10 mouse cellular contexts compared by ENCODE assay signal in genomic region chr16:39062596-39062995, GRCm38 (mm10).
DNase-seq lines count a peak whose midpoint lies in the region; ATAC-seq lines count a peak whose summit lies in the region.
"Had no signal": no experiment of that assay in that cellular context is flagged by ENCODE, and none has a peak within 500 bp of the region (broad histone marks: within the 10 kb centered on the region; RNA-seq: fewer than 3 reads in every experiment).

No protein-coding gene starts in this region.

- H3K4me3 ChIP-seq in hindbrain, embryonic 14.5 days (replicated peaks; ENCODE audit: low read length) = no peak overlapping the region
- no peak overlapping the region for H3K4me3 ChIP-seq in hindbrain, embryonic 10.5 days
- H3K4me3 ChIP-seq in midbrain, embryonic 11.5 days (ENCODE audit: low read depth, low read length) = no peak overlapping the region
- H3K4me3 ChIP-seq in midbrain, embryonic 16.5 days (ENCODE audit: low read depth, low read length) = no peak overlapping the region
- H3K4me3 ChIP-seq: embryonic facial prominence, embryonic 15.5 days; megakaryocyte, embryonic 14.5 days had no signal

- no peak overlapping the region for H3K27ac ChIP-seq in hindbrain, embryonic 14.5 days
- H3K27ac ChIP-seq in hindbrain, embryonic 10.5 days = no peak overlapping the region
- no peak overlapping the region for H3K27ac ChIP-seq in midbrain, embryonic 11.5 days (ENCODE audit: low read depth, low read length)
- H3K27ac ChIP-seq in midbrain, embryonic 16.5 days (ENCODE audit: low read length) = no peak overlapping the region
- H3K27ac ChIP-seq: embryonic facial prominence, embryonic 15.5 days had no signal

- H3K9me3 ChIP-seq in hindbrain, embryonic 14.5 days (ENCODE audit: control insufficient read depth, low read length) = no peaks in the 10 kb centered on the region
- H3K9me3 ChIP-seq in hindbrain, embryonic 10.5 days = no peaks in the 10 kb centered on the region
- H3K9me3 ChIP-seq in midbrain, embryonic 11.5 days (ENCODE audit: control insufficient read depth, low read length) = no peaks in the 10 kb centered on the region
- H3K9me3 ChIP-seq in midbrain, embryonic 16.5 days (replicated peaks; ENCODE audit: control insufficient read depth, low read length, poor library complexity, severe bottlenecking) = no peaks in the 10 kb centered on the region
- H3K9me3 ChIP-seq: embryonic facial prominence, embryonic 15.5 days; megakaryocyte, embryonic 14.5 days had no signal

- H3K27me3 ChIP-seq in hindbrain, embryonic 14.5 days (ENCODE audit: control insufficient read depth, insufficient read depth, low read length) = no peaks in the 10 kb centered on the region
- H3K27me3 ChIP-seq in hindbrain, embryonic 10.5 days (ENCODE audit: insufficient read depth, poor library complexity, severe bottlenecking) = no peaks in the 10 kb centered on the region
- no peaks in the 10 kb centered on the region for H3K27me3 ChIP-seq in midbrain, embryonic 11.5 days (ENCODE audit: control insufficient read depth, insufficient read depth, low read length)
- H3K27me3 ChIP-seq in midbrain, embryonic 16.5 days (ENCODE audit: control insufficient read depth, insufficient read depth, low read depth, low read length) = no peaks in the 10 kb centered on the region
- H3K27me3 ChIP-seq: embryonic facial prominence, embryonic 15.5 days; megakaryocyte, embryonic 14.5 days had no signal

- DNase-seq in hindbrain, embryonic 14.5 days (ENCODE audit: low spot score) = peak; percentile 82
- DNase-seq in hindbrain, embryonic 10.5 days (ENCODE audit: low spot score) = no peak
- peak; percentile 94 for DNase-seq in midbrain, embryonic 11.5 days (ENCODE audit: low spot score, missing footprints)
- DNase-seq in brain, adult 2 months (ENCODE audit: low read depth, low spot score) = peak; percentile 59
- DNase-seq in retina, postnatal 1 day = peak; percentile 70
- DNase-seq in frontal cortex, postnatal 36 days (ENCODE audit: low spot score in 2 of 2) = no peak
- DNase-seq in thymus, postnatal 4 days = no peak

- no peaks in the 10 kb centered on the region for H3K4me1 ChIP-seq in hindbrain, embryonic 14.5 days (replicated peaks; ENCODE audit: control insufficient read depth, insufficient read depth, low read length)
- H3K4me1 ChIP-seq in hindbrain, embryonic 10.5 days (replicated peaks) = peaks cover 2% of the 10 kb centered on the region
- peaks cover 2% of the 10 kb centered on the region; the same call in 1 of the 2 replicates for H3K4me1 ChIP-seq in midbrain, embryonic 11.5 days (ENCODE audit: control insufficient read depth, insufficient read depth, low read length)
- H3K4me1 ChIP-seq in midbrain, embryonic 16.5 days (ENCODE audit: control insufficient read depth, insufficient read depth, low read length) = peaks cover 4% of the 10 kb centered on the region; the same call in 1 of the 2 replicates
- H3K4me1 ChIP-seq: embryonic facial prominence, embryonic 15.5 days; megakaryocyte, embryonic 14.5 days had no signal

- no peaks in the 10 kb centered on the region for H3K36me3 ChIP-seq in hindbrain, embryonic 14.5 days (replicated peaks; ENCODE audit: control insufficient read depth, insufficient read depth)
- no peaks in the 10 kb centered on the region for H3K36me3 ChIP-seq in hindbrain, embryonic 10.5 days
- no peaks in the 10 kb centered on the region for H3K36me3 ChIP-seq in midbrain, embryonic 11.5 days (ENCODE audit: control insufficient read depth, insufficient read depth, low read length)
- H3K36me3 ChIP-seq in midbrain, embryonic 16.5 days (ENCODE audit: control insufficient read depth, insufficient read depth, low read length) = no peaks in the 10 kb centered on the region
- H3K36me3 ChIP-seq: embryonic facial prominence, embryonic 15.5 days had no signal

- no peak for ATAC-seq in hindbrain, embryonic 14.5 days (ENCODE audit: low FRiP score)
- no peak for ATAC-seq in midbrain, embryonic 11.5 days (ENCODE audit: low FRiP score)
- no peak for ATAC-seq in midbrain, embryonic 16.5 days

- 39% methylated on average over 5 of the region's 5 CpGs for whole genome bisulfite sequencing in hindbrain, embryonic 14.5 days
- 45% methylated on average over 5 of the region's 5 CpGs for WGBS in hindbrain, embryonic 10.5 days
- 44% methylated on average over 5 of the region's 5 CpGs for WGBS in midbrain, embryonic 11.5 days
- 36% methylated on average over 5 of the region's 5 CpGs for WGBS in midbrain, embryonic 16.5 days

- no peak overlapping the region for H3K4me2 ChIP-seq in hindbrain, embryonic 14.5 days (replicated peaks)
- H3K4me2 ChIP-seq in midbrain, embryonic 11.5 days = no peak overlapping the region
- H3K4me2 ChIP-seq in midbrain, embryonic 16.5 days (ENCODE audit: low read length) = no peak overlapping the region
- H3K4me2 ChIP-seq: embryonic facial prominence, embryonic 15.5 days had no signal

- no peak overlapping the region for H3K9ac ChIP-seq in hindbrain, embryonic 14.5 days
- H3K9ac ChIP-seq in midbrain, embryonic 11.5 days (ENCODE audit: low read length) = no peak overlapping the region
- H3K9ac ChIP-seq in midbrain, embryonic 16.5 days (ENCODE audit: low read depth, low read length) = no peak overlapping the region
- H3K9ac ChIP-seq: embryonic facial prominence, embryonic 15.5 days had no signal

Comparison
In these comparisons a context has a peak if more than half of its experiments do, and no peak if none do; other contexts are left out.
1. DNase-seq: peak in hindbrain, embryonic 14.5 days (single experiment), midbrain, embryonic 11.5 days (single experiment), brain, adult 2 months (single experiment) and retina, postnatal 1 day (single experiment); none in hindbrain, embryonic 10.5 days (single experiment), frontal cortex, postnatal 36 days (0 of 2) and thymus, postnatal 4 days (single experiment).